Mouse (Mus musculus): ENCODE measurements around the gene Zmiz2. TPM values are rescaled to one million over a fixed set of nuclear protein-coding genes. Genes with fewer than 3 reads are reported as not detected.

Zmiz2 gene
- 51.5 and 59.4 TPM in 2 replicates for polyA plus RNA-seq (2011; ENCODE audit: insufficient read depth, insufficient read length, low read depth, missing spikeins)

- H3K9me3 ChIP-seq (replicated peaks; ENCODE audit: control insufficient read depth, insufficient read depth, low read length, poor library complexity, severe bottlenecking): no peaks in the 10 kb centered on the region
- no peaks in the 10 kb centered on the region for H3K4me1 ChIP-seq (ENCODE audit: control insufficient read depth, insufficient read depth, low read length)
- peak within 1 kb of the TSS; percentile 96 for H3K9ac ChIP-seq (ENCODE audit: low read depth, poor library complexity, severe bottlenecking)
- H3K36me3 ChIP-seq (ENCODE audit: control insufficient read depth, insufficient read depth, low read length, poor library complexity, severe bottlenecking): no peaks in the 10 kb centered on the region
- no peaks in the 10 kb centered on the region for H3K27me3 ChIP-seq (ENCODE audit: control insufficient read depth, insufficient read depth, low read length, poor library complexity, severe bottlenecking)
- TF ChIP-seq POLR2A (IDR thresholded peaks at IDR 0.05; ENCODE audit: insufficient read depth, low read length) (peak; percentile 70), CTCF (IDR thresholded peaks at IDR 0.05; ENCODE audit: low read depth, low read length) (no peak), EP300 (IDR thresholded peaks at IDR 0.05; ENCODE audit: insufficient read depth, low read depth, low read length) (no peak)
- peak within 1 kb of the TSS; percentile 80 for H3K27ac ChIP-seq (ENCODE audit: insufficient read depth, low read length)
- peak within 1 kb of the TSS; percentile 99 for H3K4me3 ChIP-seq (ENCODE audit: low read depth, low read length)
Measured at GRCm38 (mm10) chr11:6388726-6389413, at the start of gene Zmiz2. Gene Zmiz2, plus strand, starts transcription at chr11:6389074.

- no peak overlapping the region for H3K9ac ChIP-seq (ENCODE audit: low read depth, poor library complexity, severe bottlenecking)
- no peaks in the 10 kb centered on the region for H3K9me3 ChIP-seq (replicated peaks; ENCODE audit: control insufficient read depth, insufficient read depth, low read length, poor library complexity, severe bottlenecking)
- no peak overlapping the region for H3K4me3 ChIP-seq (ENCODE audit: low read depth, low read length)
- H3K4me1 ChIP-seq (ENCODE audit: control insufficient read depth, insufficient read depth, low read length): no peaks in the 10 kb centered on the region
- peaks cover 56% of the 10 kb centered on the region for H3K36me3 ChIP-seq (ENCODE audit: control insufficient read depth, insufficient read depth, low read length, poor library complexity, severe bottlenecking)
- no peak for TF ChIP-seq EP300 (IDR thresholded peaks at IDR 0.05; ENCODE audit: insufficient read depth, low read depth, low read length)
- TF ChIP-seq POLR2A (IDR thresholded peaks at IDR 0.05; ENCODE audit: insufficient read depth, low read length): no peak
- TF ChIP-seq CTCF (IDR thresholded peaks at IDR 0.05; ENCODE audit: low read depth, low read length): no peak
- no peak overlapping the region for H3K27ac ChIP-seq (ENCODE audit: insufficient read depth, low read length)
- no peaks in the 10 kb centered on the region for H3K27me3 ChIP-seq (ENCODE audit: control insufficient read depth, insufficient read depth, low read length, poor library complexity, severe bottlenecking)
Measured at GRCm38 (mm10) chr11:6345956-6346355, 42.9 kb upstream of the Zmiz2 start.

- no peak overlapping the region for H3K9ac ChIP-seq (ENCODE audit: low read depth, poor library complexity, severe bottlenecking)
- no peaks in the 10 kb centered on the region for H3K27me3 ChIP-seq (ENCODE audit: control insufficient read depth, insufficient read depth, low read length, poor library complexity, severe bottlenecking)
- H3K4me1 ChIP-seq (ENCODE audit: control insufficient read depth, insufficient read depth, low read length): no peaks in the 10 kb centered on the region
- H3K9me3 ChIP-seq (replicated peaks; ENCODE audit: control insufficient read depth, insufficient read depth, low read length, poor library complexity, severe bottlenecking): no peaks in the 10 kb centered on the region
- H3K4me3 ChIP-seq (ENCODE audit: low read depth, low read length): no peak overlapping the region
- H3K27ac ChIP-seq (ENCODE audit: insufficient read depth, low read length): no peak overlapping the region
- peaks cover 55% of the 10 kb centered on the region for H3K36me3 ChIP-seq (ENCODE audit: control insufficient read depth, insufficient read depth, low read length, poor library complexity, severe bottlenecking)
- no peak for TF ChIP-seq CTCF (IDR thresholded peaks at IDR 0.05; ENCODE audit: low read depth, low read length)
- no peak for TF ChIP-seq POLR2A (IDR thresholded peaks at IDR 0.05; ENCODE audit: insufficient read depth, low read length)
- TF ChIP-seq EP300 (IDR thresholded peaks at IDR 0.05; ENCODE audit: insufficient read depth, low read depth, low read length): no peak
Measured at GRCm38 (mm10) chr11:6346966-6347365, 41.9 kb upstream of the Zmiz2 start.

GRCm38 (mm10) chr11:6348681-6349200, 40.1 kb upstream of the Zmiz2 start:
- H3K4me3 ChIP-seq (ENCODE audit: low read depth, low read length): no peak overlapping the region
- H3K27me3 ChIP-seq (ENCODE audit: control insufficient read depth, insufficient read depth, low read length, poor library complexity, severe bottlenecking): no peaks in the 10 kb centered on the region
- H3K9me3 ChIP-seq (replicated peaks; ENCODE audit: control insufficient read depth, insufficient read depth, low read length, poor library complexity, severe bottlenecking): no peaks in the 10 kb centered on the region
- no peaks in the 10 kb centered on the region for H3K4me1 ChIP-seq (ENCODE audit: control insufficient read depth, insufficient read depth, low read length)
- peaks cover 53% of the 10 kb centered on the region for H3K36me3 ChIP-seq (ENCODE audit: control insufficient read depth, insufficient read depth, low read length, poor library complexity, severe bottlenecking)
- H3K9ac ChIP-seq (ENCODE audit: low read depth, poor library complexity, severe bottlenecking): no peak overlapping the region
- TF ChIP-seq CTCF (IDR thresholded peaks at IDR 0.05; ENCODE audit: low read depth, low read length) (no peak), EP300 (IDR thresholded peaks at IDR 0.05; ENCODE audit: insufficient read depth, low read depth, low read length) (no peak), POLR2A (IDR thresholded peaks at IDR 0.05; ENCODE audit: insufficient read depth, low read length) (no peak)
- no peak overlapping the region for H3K27ac ChIP-seq (ENCODE audit: insufficient read depth, low read length)

GRCm38 (mm10) chr11:6349586-6349985, 39.3 kb upstream of the Zmiz2 start:
- TF ChIP-seq CTCF (IDR thresholded peaks at IDR 0.05; ENCODE audit: low read depth, low read length) (no peak), POLR2A (IDR thresholded peaks at IDR 0.05; ENCODE audit: insufficient read depth, low read length) (no peak), EP300 (IDR thresholded peaks at IDR 0.05; ENCODE audit: insufficient read depth, low read depth, low read length) (no peak)
- H3K4me3 ChIP-seq (ENCODE audit: low read depth, low read length): no peak overlapping the region
- H3K27me3 ChIP-seq (ENCODE audit: control insufficient read depth, insufficient read depth, low read length, poor library complexity, severe bottlenecking): no peaks in the 10 kb centered on the region
- no peak overlapping the region for H3K27ac ChIP-seq (ENCODE audit: insufficient read depth, low read length)
- no peaks in the 10 kb centered on the region for H3K4me1 ChIP-seq (ENCODE audit: control insufficient read depth, insufficient read depth, low read length)
- H3K36me3 ChIP-seq (ENCODE audit: control insufficient read depth, insufficient read depth, low read length, poor library complexity, severe bottlenecking): peaks cover 53% of the 10 kb centered on the region
- no peaks in the 10 kb centered on the region for H3K9me3 ChIP-seq (replicated peaks; ENCODE audit: control insufficient read depth, insufficient read depth, low read length, poor library complexity, severe bottlenecking)
- H3K9ac ChIP-seq (ENCODE audit: low read depth, poor library complexity, severe bottlenecking): no peak overlapping the region

- TF ChIP-seq EP300 (IDR thresholded peaks at IDR 0.05; ENCODE audit: insufficient read depth, low read depth, low read length) (no peak), CTCF (IDR thresholded peaks at IDR 0.05; ENCODE audit: low read depth, low read length) (no peak), POLR2A (IDR thresholded peaks at IDR 0.05; ENCODE audit: insufficient read depth, low read length) (no peak)
- H3K36me3 ChIP-seq (ENCODE audit: control insufficient read depth, insufficient read depth, low read length, poor library complexity, severe bottlenecking): peaks cover 33% of the 10 kb centered on the region
- no peak overlapping the region for H3K9ac ChIP-seq (ENCODE audit: low read depth, poor library complexity, severe bottlenecking)
Measured at GRCm38 (mm10) chr11:6355106-6355505, 33.8 kb upstream of the Zmiz2 start.

More at GRCm38 (mm10) chr11:6355106-6355505, 33.8 kb upstream of the Zmiz2 start:
- no peaks in the 10 kb centered on the region for H3K9me3 ChIP-seq (replicated peaks; ENCODE audit: control insufficient read depth, insufficient read depth, low read length, poor library complexity, severe bottlenecking)
- H3K4me1 ChIP-seq (ENCODE audit: control insufficient read depth, insufficient read depth, low read length): peaks cover 2% of the 10 kb centered on the region
- no peaks in the 10 kb centered on the region for H3K27me3 ChIP-seq (ENCODE audit: control insufficient read depth, insufficient read depth, low read length, poor library complexity, severe bottlenecking)
- H3K27ac ChIP-seq (ENCODE audit: insufficient read depth, low read length): no peak overlapping the region
- H3K4me3 ChIP-seq (ENCODE audit: low read depth, low read length): no peak overlapping the region
